Mouse (Mus musculus): ENCODE measurements around the gene Ano7.
A peak's percentile ranks its signal among the peaks of the same experiment; 100 is the strongest.
"Not testable (repeated sequence)": the region's sequence is repeated elsewhere in the genome, so short reads cannot be mapped to it uniquely, and the experiment has no call there.

The Ano7 gene

DNA sequence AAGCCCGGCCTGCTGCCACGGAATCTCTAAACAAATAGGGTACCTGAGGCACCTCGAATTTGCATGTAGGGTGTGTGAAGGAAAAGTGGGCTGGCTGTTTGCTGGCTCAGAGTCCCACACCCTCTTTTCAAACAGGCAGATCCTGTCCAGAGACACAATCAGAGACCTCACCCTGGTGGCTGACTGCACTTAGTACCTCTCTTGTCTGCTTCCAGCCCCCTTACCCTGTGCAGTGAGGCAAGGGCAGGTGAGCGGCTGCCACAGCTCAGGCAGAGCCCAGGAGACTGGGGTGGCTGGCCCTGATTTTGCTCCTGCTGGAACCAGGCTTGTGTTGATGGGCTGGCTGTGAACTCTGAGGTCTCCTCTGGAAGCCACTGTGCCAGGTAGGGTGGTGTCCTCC lies at the start of gene Ano7:
Ano7 (plus strand) TSS at position 266 of the 400 bp plus-strand sequence.
- DNase-seq: no peak

DNA sequence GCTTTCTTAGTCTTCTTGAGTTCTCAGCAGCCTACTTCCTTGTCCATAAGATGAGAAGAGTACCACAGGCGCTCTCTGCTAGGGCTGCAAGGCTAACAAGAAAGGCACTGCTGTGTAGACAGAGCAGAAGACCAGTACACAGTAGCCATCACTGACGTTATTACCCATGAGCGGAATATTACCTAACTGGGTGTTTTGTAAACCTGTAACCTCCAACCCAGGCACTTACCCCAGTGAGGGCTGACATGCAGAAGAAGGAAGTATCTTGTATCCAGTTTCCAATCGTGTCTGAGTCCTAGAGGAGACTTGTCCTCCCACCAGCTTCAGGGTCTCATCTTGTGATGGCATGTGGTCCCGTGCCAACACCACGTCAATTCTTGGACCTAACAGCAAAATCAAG lies 49.8 kb upstream of the Ano7 start:
- no peak for DNase-seq

DNA sequence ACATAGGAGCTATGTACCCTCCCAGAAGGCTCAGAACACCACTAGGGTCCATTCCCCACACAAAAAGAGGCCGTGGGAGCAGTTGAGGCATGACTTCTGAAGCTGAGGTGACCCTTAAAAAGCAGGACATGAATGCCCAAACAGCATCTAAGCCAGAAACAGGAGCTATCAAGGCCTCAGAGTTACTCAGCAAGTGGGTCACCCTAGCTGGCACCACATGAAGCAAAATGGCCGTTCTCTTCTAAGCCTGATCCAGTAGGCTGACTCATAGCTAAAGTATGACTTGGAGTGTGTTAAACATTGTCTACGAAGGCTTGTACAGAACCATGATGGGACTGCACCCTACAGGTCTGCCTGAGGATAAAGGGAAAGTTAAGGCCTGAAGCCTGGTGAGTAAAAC lies 47.3 kb upstream of the Ano7 start:
- no peak for DNase-seq

DNA sequence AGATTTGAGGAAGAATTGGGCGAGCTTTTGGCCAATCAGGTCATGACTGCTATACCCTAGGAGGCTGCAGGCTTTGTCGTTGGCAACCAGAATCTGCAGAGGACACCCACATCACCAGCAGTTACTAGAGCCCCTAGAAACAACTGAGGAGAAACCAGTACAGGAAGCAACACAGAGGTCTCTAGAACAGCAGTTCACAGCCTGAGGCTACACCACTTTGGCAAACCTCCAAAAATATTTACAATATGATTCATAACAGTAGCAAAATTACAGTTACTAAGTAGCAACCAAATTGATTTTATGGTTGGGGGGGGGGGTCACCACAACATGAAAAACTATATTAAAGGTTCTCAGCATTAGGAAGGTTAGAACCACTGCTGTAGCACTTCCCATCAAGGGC lies 39.1 kb upstream of the Ano7 start:
- DNase-seq: no peak

DNA sequence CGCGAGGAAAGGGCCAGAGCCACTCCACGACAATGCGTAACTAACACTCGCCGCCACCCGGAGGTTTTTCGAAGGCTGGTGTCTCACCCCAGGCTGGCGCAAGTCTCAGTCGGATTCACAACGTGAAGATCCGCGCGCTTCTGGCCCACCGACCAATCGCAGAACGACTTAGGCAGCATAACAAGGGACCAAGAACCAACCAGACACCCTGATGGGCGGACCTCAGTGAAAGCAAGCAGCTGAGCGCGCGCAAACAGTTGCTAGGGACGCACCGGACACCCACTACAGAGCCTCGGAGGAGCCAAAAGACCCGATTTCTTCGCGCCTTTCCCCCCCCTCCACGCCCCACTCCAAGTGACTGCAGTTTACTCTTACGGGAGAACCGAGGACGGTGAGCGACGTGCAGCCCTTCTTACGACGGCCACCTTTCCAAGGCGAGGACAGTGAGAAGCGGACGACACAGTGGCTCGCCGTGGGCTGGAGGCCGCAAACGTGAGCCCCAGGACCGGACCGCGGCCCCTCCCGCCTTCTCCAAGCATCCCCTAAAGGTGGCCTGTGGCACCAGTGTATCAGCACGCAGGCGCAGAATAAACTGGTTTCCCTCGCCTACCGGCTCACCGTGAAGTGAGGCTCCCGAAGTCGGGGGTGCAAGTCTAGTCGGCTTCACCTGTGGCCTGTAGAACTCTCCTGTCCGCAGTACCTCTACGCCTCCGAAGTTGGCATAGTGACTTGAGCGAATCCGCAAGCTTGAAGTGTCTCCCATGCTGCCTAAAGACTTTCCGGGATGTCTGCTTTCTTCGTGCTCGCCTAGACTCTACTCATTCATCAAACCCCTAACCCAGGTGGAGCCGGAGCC lies 30.9 kb upstream of the Ano7 start, which contains the start of the genes Ppp1r7 and Pask:
Ppp1r7 (plus strand) TSS at position 207 of the 856 bp plus-strand sequence.
Pask (minus strand) TSS at position 835 of the 856 bp plus-strand sequence.
- DNase-seq: peak; percentile 99

DNA sequence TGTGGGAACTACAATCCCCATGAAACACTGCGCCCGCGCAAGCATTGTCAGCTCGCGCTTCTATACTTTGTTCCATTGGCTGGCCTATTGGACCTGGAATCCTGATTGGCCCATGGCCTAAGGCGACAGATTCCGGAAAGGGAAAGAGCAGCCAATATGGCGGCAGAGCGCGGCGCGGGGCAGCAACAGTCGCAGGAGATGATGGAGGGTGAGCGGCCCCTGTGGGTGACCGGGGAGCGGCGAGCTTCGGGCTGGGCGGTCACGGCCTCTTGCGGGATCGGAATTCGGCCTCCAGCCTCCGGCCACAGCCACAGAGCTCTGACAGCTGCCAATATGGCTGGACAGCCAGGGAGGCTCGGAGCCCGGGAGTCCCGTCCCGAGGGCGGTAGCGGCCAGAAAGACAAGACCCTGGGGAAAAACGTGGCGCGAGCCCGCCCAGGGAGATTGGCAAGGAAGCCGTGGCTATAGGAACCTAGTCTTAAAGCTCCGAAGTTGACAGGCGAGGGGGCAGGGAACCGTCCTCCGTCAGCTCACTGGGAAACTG lies 30.2 kb upstream of the Ano7 start:
- peak; percentile 99 for DNase-seq

DNA sequence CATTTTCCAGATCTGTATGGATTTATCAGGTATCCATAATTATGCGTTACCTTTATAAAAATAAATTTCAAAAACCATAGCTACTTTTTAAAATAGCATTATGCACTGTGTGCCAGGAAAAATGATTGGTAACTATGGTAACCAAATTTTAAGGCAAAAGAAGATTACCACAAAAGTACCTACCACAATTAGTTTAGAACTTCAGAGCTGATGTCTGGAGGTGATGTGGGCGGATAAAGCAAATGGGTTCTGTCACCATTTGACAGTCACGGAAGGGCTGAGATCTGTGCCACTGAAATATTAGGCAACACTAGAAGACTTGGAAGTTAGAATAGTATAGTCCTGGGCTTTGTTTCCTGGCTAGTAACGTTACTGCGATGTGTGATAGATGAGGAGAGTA lies 26.6 kb upstream of the Ano7 start:
- no peak for DNase-seq

DNA sequence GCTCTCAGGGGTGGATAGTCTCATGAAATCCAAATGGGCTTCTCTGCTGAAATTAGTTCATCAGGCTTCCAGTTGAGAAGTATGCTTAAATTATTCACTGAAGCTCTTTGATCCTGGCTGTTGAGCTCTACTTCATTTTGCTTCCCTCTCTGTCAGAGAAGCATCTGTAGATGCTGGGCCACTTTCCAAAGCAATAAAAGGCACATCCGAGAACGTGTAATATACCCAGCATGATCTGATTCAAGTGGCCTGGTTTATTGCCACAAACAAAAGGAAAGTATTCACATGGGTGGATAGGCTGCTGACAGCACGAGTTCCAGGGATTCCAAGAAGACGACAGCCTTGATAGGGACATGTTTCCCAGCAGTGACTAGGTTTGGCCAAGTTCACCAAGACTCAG lies 24.0 kb upstream of the Ano7 start:
- no peak for DNase-seq

DNA sequence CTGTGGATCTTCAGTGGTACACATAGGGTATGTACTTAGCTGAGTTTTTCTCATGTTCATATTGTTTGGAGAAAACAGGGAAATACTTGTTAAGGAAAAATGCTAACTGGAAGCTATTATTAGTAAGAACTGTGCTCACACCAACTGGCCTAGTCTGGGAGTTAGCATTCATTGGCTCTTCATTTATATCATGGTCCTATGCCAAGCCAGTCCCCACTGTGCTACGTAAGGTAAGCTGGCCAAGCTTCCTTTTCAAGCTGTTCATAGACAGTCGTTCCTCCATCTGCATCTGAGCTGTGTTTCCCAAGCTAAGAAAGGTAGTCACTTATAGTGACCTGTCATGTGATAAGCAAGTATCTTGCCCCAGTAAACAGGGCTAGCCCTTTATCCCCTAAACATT lies 21.0 kb upstream of the Ano7 start:
- DNase-seq: no peak

DNA sequence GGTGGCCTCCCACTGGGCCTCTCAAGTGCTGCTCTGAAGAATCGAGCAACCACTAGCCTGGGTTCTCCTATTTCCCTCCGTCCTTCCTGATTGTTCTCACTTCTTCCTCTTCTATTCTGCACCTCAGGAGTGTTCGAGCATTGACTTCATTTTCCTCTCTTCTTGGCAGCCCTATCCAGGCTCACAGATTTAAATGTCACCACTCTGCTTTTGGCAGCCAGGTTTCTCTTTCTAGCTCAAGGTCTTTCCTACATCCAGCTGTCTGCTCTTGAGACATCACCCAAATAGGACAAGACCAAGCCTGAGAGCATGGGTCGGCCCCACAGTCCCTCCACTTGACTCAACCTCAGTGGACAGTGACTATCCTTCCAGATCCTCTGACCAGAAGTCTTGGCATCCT lies 11.1 kb upstream of the Ano7 start:
- DNase-seq: no peak

DNA sequence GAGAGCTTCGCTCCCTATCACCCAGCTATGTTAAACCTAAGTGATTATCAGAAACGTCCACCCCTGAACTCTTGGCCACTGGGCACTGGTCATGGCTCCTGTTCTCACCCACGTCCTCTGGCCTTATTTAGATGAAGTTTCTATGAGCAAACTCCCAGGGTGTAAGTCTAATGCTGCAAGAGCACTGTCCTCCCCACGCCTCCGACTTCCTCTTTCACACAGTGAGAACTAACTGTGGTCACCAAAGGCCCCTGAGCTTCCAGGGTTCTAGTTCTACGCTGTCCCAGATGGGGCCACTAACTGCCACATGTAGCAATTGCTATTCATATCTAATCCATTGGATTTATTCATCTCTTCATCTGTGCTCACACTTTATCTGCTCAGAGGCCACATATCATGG lies 8.1 kb upstream of the Ano7 start:
- no peak for DNase-seq

DNA sequence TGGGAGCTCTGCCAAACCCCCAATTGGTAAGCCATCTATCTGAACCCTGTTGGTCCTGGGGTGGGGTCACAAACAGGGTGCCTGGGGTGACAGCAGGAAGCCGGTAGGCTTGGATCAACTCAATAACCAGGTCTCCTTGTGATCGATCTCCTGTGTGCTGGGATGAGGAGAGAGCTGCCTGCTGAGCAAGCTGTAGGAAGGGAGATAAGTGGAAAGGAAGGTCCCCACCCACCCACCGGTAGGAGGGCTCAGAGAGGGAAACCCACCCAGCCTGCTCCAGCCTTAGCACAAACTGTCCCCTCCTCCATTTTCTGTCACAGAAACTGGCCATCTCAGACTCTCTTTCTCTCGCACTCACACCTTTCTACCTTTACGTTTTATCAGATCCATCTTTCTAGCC lies 3.6 kb downstream of the Ano7 start:
- DNase-seq: no peak

DNA sequence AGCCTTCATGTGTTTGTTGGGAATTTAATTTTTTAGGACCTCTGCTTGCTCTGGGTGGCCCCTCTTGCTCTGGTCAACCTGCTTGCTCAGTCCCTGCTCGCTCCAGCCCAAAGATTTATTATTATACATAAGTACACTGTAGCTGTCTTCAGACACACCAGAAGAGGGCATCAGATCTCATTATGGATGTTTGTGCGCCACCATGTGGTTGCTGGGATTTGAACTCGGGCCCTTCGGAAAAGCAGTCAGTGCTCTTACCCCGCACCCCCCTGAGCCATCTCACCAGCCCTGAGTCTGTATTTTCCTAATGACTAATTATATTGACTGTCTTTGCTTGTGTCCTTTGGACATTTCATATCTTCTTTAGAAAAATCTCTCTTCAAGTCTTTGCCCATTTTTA lies 5.4 kb downstream of the Ano7 start:
- DNase-seq: no peak

DNA sequence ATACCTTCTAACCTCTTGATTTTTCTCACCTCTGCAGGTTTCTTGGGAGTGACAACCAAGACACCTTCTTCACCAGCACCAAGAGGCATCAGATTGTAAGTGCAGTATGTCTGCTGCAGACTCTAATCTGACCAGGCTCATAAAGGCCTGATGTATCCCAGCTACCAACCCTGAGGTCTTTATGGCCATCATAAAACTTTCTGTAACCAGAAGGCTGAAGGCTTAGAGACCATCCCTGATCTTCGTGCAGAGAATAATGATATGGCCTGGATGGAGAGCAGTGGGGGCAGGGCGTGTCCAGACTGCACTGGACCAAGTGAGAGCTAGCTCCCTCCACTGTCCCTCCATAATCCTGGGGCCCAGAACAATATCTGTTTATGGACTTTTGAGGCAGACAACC lies 13.5 kb downstream of the Ano7 start:
- DNase-seq: no peak

DNA sequence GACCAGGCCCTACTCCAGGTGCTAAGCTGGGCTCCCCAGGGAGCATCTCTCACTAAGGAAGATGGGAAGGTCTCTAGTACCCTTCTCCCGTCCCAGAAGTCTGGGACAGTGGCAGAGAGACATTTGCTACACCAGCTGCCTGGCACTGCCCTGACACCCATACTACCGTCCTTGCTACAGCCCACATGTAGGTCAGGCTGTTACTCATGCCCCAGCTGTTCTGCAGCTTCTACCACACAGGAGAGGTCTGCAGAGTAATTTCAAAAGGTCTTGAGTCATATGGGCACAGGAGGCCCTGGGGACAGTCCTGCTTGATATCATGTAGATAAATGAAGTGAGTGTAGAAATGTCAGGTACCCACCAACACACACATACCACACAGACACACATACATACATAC lies 15.2 kb downstream of the Ano7 start:
- DNase-seq: peak; percentile 8

DNA sequence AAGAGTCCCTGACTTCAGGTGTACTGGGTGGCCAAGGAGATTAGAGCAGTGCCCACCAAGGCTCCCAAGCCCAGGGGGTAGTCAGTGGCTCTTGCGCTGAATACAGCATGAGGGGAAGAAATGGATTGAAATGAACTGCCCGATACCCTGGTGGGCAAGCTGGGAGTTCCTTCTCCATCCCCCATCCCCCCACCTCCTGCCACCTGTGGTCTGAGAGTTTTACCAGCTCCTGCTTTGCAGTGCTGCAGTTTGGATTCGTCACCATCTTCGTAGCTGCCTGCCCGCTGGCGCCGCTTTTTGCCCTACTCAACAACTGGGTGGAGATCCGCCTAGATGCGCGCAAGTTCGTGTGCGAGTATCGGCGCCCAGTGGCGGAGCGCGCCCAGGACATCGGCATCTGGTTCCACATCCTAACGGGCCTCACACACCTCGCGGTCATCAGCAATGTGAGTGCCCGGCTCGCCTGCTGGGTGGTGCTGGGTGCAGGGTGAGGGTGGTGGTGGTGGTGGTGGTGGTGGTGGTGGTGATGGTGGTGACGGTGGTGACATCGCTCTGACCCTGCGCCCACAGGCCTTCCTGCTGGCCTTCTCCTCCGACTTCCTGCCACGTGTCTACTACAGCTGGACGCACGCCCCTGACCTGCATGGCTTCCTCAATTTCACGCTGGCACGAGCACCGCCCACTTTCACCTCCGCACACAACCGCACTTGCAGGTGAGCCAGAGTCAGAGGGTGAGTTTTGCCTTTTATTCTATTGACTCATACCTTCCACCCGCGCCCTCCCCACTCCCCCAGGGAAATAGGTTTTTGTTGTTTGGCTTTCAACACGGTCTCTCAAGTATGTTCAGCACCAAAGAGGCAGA lies 27.7 kb downstream of the Ano7 start:
- DNase-seq: no peak

DNA sequence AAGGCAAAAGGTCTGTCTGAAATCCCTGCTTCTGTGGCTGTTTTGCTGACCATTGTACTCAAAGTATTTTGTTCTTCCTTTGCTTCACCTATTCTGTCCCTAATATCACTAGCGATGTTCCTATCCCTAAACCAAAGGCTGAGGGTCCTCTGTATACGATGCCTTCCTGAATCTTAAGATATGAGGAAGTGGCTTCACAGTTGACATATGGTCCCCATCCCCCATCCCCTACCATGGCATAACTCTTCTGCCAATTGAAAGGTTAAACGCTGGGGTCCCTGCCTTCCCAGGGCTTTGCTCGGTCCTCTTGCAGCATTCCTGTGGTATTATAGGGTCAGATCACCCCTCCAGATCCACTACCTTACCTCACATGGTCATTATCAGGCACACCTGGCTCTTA lies 29.7 kb downstream of the Ano7 start:
- no peak for DNase-seq

DNA sequence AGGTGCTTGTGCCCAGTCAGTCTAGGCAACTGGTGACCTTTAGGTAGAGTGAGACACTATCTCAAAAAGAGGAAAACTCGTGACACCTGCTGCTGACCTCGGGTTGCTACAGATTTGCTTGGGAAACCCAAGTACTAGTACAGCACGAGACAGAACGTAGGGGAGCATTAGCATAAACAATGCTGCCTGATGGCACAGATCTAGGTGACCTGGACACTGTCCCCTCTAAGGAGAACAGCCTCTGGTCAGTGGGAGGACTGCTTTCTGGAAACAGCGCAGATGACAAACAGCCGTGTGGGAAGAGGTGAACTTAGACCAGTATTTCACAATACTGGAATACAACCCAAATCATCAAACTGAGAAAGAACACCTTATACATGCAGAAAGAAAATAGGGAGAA lies 58.4 kb downstream of the Ano7 start:
- no peak for DNase-seq

DNA sequence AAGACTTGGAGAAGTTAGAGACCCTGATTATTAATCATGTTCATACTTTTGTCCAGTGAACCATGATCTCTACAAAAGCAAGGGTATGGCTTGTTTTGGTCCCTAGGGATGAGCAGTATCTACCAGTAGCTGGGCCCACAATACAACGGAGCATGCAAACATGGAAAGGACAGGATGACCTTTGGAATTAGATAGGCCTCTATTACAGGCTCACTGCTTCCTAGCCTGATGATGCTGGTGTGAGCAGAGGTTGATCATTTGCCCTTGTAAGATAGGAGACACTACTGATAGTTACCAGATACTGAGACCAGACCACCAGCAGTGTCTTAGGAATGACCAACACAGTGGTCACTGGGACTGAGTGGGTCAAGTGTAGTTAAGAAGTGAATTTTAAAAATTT lies 65.6 kb downstream of the Ano7 start:
- no peak for DNase-seq

DNA sequence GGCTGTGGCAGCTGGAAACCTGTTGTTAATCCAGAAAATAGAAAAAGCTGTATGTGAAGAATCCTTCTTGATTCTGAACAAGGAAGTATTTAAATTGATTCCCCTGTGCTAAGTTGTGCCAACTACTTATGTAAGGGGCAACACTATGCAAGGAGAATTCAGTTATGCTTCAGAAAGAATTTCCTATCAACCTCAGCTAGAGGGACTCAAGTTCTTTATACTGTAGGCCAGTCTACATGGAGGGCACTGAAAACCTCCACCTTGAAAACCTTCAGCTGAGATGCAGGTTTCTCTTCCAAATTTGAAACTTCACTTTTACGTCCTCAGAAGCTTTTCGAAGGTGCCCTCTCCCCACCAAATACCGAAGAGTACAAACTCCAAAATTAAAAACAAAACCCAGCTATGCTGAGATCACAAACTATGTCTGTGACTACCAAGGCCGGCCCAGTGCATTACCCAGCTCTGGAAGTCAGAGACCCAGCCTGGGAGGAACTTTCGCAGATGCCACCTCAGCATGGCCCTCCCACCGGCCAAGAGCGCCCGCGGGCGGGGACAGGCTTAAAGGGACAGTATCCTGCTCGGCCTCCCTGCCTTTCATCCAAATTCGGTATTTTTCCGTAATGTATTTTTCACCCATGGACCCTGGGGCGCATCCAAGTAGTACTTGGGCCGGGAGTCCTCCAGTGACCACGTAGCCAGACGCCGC lies 70.8 kb downstream of the Ano7 start:
- peak; percentile 76 for DNase-seq

DNA sequence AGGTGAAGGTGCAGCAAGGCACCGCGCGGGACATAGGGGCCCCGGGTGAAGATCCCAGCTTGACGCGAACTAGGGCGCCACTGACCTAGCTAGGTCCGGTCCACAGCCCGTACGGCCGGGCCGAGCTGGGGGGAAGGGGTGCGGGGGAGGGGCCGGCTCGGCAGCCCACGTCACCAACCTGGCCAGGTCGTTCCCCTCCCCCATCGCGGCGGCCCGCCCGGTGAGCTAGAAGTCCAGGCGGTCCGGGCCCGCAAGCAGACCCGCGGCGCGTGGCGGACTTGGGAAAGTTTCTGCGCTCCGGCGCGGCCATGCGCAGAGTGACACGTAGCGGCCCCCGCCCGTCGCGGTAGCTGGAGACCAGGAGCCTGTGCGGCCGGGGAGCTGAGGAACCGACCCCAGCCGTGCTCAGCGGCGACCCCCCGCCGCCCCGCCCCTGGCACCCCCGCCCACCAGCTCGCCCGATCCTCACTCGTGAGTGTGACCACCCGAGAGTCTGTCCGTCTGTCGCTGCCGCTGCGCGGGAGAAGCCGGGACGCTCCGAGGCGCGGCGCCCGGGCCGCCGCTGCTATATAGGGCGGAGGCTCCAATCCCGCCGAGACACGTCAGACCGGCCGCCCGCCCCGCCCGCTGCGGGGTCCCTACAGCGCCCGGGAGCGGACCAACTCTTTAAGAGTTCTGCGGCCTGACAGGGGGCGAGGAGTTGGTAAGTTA lies 71.5 kb downstream of the Ano7 start:
- peak; percentile 84 for DNase-seq

DNA sequence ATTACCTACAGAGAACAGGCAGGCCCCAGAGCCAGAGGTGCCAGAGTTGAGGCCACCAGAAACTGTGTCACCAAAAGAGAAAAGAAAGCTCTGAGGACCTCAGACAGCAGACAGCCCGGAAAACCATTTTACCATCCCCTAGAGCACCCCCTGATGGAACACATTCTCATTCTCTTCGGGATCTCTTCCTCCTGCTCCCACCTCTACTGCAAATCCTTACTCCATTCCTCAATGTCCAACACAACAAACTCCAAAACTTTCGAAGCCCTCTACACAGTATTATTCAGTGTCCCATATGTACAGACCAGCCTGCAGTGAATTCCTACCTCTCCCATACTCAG lies 72.1 kb downstream of the Ano7 start:
- DNase-seq: no peak

DNA sequence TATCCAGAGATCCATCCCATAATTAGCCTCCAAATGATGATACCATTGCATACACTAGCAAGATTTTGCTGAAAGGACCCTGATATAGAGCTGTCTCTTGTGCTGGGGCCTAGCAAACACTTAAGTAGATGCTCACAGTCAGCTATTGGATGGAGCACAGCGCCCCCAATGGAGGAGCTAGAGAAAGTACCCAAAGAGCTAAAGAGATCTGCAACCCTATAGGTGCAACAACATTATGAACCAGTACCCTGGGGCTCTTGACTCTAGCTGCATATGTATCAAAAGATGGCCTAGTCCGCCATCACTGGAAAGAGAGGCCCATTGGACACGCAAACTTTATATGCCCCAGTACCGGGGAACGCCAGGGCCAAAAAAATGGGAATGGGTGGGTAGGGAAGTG lies 76.4 kb downstream of the Ano7 start:
- not testable (repeated sequence) for DNase-seq

Measured in retina, postnatal 1 day (tissue).